Mouse (Mus musculus): ENCODE data around the gene Dpm3. TPM values are rescaled to one million over a fixed set of nuclear protein-coding genes. Genes with fewer than 3 reads are reported as not detected.

Dpm3 gene
- total RNA-seq, 2 experiments from 2014 or later, result 108 TPM

- DNase-seq (ENCODE audit: low spot score in 2 of 2), result no peak
These were observed 34.2 kb downstream of the Dpm3 start for GRCm38 (mm10) chr3:89293247-89293918.

- no peak for DNase-seq (ENCODE audit: low spot score in 2 of 2)
These were observed 35.0 kb downstream of the Dpm3 start for GRCm38 (mm10) chr3:89294195-89294594.

GRCm38 (mm10) chr3:89295685-89296230, 36.6 kb downstream of the Dpm3 start:
- no peak for DNase-seq (ENCODE audit: low spot score in 2 of 2)

- DNase-seq (ENCODE audit: low spot score in 2 of 2), result no peak
These were observed 37.7 kb downstream of the Dpm3 start for GRCm38 (mm10) chr3:89296761-89297396.

GRCm38 (mm10) chr3:89298908-89299307, 39.8 kb downstream of the Dpm3 start:
- DNase-seq (ENCODE audit: low spot score in 2 of 2), result no peak

GRCm38 (mm10) chr3:89299499-89299898, 40.3 kb downstream of the Dpm3 start:
- no peak for DNase-seq (ENCODE audit: low spot score in 2 of 2)

GRCm38 (mm10) chr3:89300071-89300470, 40.9 kb downstream of the Dpm3 start:
- DNase-seq (ENCODE audit: low spot score in 2 of 2), result no peak

GRCm38 (mm10) chr3:89300514-89300913, 41.4 kb downstream of the Dpm3 start:
- no peak for DNase-seq (ENCODE audit: low spot score in 2 of 2)

GRCm38 (mm10) chr3:89304440-89304839, 45.3 kb downstream of the Dpm3 start:
- DNase-seq (ENCODE audit: low spot score in 2 of 2), result no peak

- DNase-seq (ENCODE audit: low spot score in 2 of 2), result no peak
These were observed 45.9 kb downstream of the Dpm3 start for GRCm38 (mm10) chr3:89305105-89305504.

GRCm38 (mm10) chr3:89305551-89306325, 46.6 kb downstream of the Dpm3 start:
- DNase-seq (ENCODE audit: low spot score in 2 of 2), result no peak

GRCm38 (mm10) chr3:89308089-89308488, 48.9 kb downstream of the Dpm3 start:
- DNase-seq (ENCODE audit: low spot score in 2 of 2), result peak in 1 of 2 experiments; percentile 39

GRCm38 (mm10) chr3:89314340-89314739, 55.2 kb downstream of the Dpm3 start:
- no peak for DNase-seq (ENCODE audit: low spot score in 2 of 2)

- no peak for DNase-seq (ENCODE audit: low spot score in 2 of 2)
These were observed 55.6 kb downstream of the Dpm3 start for GRCm38 (mm10) chr3:89314791-89315190.

- DNase-seq (ENCODE audit: low spot score in 2 of 2), result peak; percentile 54 to 65
These were observed 56.2 kb downstream of the Dpm3 start for GRCm38 (mm10) chr3:89315195-89315929.

- DNase-seq (ENCODE audit: low spot score in 2 of 2), result no peak
These were observed 57.0 kb downstream of the Dpm3 start for GRCm38 (mm10) chr3:89315930-89316831.
